Mouse (Mus musculus) adrenal gland, postnatal 14 days (tissue): ENCODE measurements around the gene Dclk3. TPM values are rescaled to one million over a fixed set of nuclear protein-coding genes. Genes with fewer than 3 reads are reported as not detected.

Source experiments
- DNase-seq: peaks from one replicate; pipeline ENCODE4 v3.0.0; 2021; ENCODE audit warnings: mixed read lengths
- long read RNA-seq, 2 experiments: library from polyadenylated mRNA; stranded (forward); transcript quantifications; one replicate each; pipeline ENCODE4 v2.0.0; 2021
- total RNA-seq: library from RNA; stranded (reverse); gene quantifications from 2 replicates; pipeline ENCODE4 v1.2.3, GENCODE M21; 2021

The Dclk3 gene
- 1.2 and 1.5 TPM in 2 replicates for total RNA-seq
- long read RNA-seq, experiment 1, partial matches to known transcripts, result 0 of 2 reads
- long read RNA-seq, experiment 1, other reads (novel, unspliced or antisense), result 0 of 2 reads
- long read RNA-seq, experiment 2, partial matches to known transcripts, result 0 of 3 reads
- long read RNA-seq, experiment 2, other reads (novel, unspliced or antisense), result 0 of 3 reads

GRCm38 (mm10) chr9:111438904-111439835 is at the start of gene Dclk3:
Dclk3 (plus strand) TSS chr9:111439081.
- DNase-seq, result peak; percentile 73

- DNase-seq, result peak; percentile 72
Observed at GRCm38 (mm10) chr9:111390016-111390415, 48.9 kb upstream of the Dclk3 start.

GRCm38 (mm10) chr9:111391036-111391435 is 47.8 kb upstream of the Dclk3 start:
- no peak for DNase-seq

DNA sequence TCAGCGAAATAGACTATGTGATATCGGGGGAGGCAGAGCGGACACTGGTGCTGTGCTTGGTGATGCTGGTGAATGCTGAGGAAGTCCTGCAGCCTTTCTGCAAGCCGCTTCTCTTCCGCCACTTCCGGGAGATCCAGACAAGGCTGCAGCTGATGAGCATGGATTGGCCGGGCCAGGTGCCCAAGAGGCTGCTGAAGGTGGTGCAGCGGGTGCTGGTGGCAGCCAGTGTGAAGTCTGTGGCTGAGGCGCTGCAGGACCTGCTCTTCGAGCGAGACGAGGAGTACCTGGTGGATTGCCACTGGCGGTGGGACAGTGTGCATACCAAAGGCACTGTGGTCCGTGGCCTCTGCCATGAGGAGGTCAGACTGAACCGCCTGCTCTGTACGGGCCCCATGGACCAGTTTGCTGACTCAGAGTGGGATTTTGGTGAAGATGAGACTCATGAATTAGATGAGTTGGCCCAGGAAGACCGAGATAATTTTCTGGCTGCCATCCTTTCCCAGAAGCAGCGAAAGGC is 46.9 kb upstream of the Dclk3 start:
- DNase-seq, result no peak

DNA sequence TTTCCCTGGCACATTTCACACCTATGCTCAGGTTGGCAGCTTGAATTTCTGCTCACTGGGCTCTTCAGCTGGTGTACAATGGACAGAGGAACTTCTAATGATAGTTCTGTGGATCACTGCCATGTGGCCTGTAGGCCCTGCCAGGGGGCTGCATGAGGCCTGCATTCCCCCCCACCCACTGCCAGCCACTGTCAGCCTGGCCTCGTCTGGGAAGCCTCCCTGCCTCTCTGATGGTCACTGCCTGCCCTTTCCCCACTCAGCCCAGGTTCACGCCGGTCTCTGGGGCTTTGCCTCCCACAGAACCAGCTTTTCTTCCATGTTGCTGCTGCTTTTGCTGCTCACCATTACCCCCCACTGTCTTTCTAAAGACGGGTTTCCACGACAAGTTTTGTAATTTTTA is 43.6 kb upstream of the Dclk3 start:
- no peak for DNase-seq

DNA sequence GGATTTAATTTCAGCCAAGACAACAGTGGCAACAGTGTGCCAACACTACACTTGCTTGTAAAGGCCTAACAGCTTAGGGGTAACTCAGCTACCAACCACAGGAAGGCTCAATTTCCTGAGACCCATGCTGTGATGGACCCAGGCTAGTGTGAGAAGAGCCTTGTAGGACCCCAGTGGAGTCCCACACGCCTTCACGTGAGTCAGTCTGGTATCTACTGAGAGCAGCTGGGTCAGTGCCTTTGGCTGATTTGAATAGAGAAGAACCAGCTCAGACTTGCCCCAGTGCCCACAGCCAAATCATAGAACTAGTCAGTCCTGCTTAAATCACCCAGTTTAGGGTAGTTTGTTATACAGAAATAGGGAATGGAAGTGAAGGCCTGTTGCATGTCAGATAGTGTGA is 40.8 kb upstream of the Dclk3 start:
- no peak for DNase-seq

- DNase-seq, result no peak
Observed at GRCm38 (mm10) chr9:111400089-111400488, 38.8 kb upstream of the Dclk3 start.

GRCm38 (mm10) chr9:111403159-111403558 is 35.7 kb upstream of the Dclk3 start:
- DNase-seq, result no peak

DNA sequence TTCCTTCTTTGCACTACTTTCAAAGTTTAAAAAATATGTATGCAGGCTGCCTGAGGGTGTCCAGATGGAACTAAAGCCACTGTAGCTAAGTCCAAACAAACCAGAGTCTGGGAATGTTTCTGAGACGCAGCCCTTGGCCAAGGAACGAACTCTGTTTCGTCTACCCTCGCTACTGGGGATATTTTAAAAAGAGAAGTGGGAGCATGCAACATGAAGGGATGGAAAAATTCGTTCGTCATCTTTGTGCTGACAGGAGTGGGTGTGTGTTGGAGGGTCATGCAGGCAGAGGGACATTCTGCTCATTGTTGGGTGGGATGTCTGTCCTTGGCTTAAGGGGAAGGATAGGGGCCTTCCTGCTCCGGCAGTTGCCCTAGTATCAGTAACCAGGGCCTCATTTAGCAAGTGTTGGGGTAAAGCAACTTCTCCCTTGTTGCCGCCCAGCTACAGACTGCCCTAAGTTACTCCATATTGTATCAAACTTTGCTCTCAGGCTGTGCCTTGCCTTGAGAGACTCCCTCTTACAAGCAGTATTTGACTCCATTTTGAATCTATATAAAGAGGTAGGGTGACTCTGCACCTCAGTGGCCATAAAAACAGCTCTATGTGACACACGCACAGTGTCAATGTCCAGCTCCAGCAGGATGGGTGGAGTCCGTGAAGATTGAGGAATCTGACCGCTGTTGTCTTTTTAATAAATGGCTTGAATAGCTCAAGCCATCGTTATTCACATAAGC is 34.4 kb upstream of the Dclk3 start:
- DNase-seq, result no peak

- no peak for DNase-seq
Observed at GRCm38 (mm10) chr9:111405080-111405428, 33.8 kb upstream of the Dclk3 start.

DNA sequence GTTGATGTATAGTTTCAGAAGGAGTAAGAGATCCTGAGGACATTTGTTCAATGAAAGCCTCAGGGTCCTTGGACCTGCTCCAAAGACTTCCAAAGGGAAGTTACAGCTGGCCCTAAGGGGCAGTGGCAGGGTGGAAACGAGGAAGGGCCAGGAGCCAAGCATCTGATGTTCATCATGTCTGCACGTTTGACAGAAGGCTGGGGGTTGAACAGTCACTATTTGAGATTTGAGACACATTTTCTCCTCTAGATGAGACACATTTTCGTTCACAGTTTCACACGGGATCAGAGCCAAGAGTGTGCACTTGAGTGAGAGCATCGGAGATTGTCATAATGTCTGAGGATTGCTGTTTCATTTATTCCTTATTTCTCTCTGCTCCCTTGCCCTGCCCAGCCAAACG is 30.9 kb upstream of the Dclk3 start:
- DNase-seq, result no peak

- no peak for DNase-seq
Observed at GRCm38 (mm10) chr9:111408427-111408826, 30.5 kb upstream of the Dclk3 start.

DNA sequence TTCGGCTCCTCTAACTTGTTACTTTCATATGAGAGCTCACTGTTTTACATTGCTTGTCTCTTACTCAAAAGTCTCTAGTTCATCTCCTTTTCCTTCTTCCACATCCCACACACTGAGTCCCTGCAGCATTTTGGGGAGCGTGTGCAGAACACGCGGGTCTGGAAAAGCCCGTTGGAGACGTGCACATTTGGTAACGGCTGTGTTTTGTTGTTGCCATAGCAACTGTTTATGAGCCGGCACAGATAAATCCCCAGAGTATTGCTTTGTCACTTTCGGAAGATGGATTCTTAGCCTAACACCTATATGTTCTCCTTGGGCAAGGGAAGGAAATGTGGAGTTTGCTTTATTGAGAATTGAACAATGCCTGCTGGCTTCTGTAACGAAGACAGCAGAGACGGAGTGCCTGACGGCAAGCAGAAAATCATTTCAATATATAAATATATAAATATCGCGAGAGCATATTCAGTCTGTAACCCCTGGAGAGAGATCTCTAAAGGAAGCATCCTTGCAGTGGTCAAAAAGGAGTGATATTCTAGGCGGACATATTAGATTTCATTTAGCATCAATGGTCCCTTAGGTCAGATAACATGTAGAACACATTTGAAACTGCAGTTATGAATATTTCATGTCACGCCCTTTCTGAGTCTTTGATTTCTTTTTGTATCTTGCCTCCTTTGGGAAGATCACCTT is 26.3 kb upstream of the Dclk3 start:
- no peak for DNase-seq

- no peak for DNase-seq
Observed at GRCm38 (mm10) chr9:111421862-111422261, 17.0 kb upstream of the Dclk3 start.

- no peak for DNase-seq
Observed at GRCm38 (mm10) chr9:111422567-111422966, 16.3 kb upstream of the Dclk3 start.

GRCm38 (mm10) chr9:111425113-111425512 is 13.8 kb upstream of the Dclk3 start:
- DNase-seq, result no peak

DNA sequence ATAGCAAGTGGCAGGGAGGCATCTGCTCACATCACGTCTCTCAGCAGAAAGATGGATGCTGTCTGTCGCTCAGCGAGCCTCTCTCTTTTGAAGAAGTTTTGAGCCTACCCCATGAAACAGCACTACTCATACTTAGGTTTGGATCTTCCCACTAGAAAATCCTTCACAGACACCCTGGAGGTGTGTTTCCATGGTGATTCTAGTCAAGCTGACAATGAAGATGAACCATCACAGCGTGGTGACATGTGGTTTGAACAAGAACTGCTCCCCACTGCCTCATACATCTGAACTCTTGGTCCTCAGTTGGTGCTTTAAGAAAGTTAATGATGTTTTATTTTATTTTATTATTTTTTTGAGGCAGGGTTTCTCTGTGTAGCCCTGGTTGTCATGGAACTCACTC is 12.9 kb upstream of the Dclk3 start:
- no peak for DNase-seq

GRCm38 (mm10) chr9:111427891-111428555 is 10.9 kb upstream of the Dclk3 start:
- DNase-seq, result no peak

DNA sequence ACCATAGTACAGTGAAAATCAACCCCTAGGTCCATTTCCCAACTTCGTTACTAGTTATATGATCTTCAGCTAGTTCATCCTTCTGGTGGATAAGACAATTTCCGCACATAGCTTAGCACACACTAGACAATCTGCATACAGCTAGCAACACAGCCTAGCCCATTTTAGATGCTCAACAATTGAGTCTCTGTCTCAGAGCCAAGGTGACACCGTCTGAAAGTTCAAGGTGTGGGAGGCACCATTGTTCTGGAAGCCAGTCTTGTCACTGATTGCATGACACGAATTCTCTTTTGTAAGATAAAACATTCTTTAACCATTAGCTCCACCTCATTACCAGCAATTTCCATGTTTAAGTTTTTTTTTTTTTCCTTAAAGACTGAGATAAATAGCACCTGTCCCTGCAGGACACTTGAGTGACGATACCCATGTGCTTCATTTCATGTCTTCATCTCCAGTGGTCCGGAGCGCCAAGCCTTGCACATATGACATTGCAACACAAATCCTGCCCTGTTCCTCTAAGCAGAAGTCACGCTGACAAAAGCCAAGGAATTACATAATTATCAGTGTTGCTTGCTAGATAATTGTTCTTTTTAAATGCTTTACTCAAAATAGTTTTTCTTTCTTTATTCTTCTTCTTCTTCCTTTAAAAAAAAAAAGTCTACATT is 10.1 kb upstream of the Dclk3 start:
- DNase-seq, result no peak

DNA sequence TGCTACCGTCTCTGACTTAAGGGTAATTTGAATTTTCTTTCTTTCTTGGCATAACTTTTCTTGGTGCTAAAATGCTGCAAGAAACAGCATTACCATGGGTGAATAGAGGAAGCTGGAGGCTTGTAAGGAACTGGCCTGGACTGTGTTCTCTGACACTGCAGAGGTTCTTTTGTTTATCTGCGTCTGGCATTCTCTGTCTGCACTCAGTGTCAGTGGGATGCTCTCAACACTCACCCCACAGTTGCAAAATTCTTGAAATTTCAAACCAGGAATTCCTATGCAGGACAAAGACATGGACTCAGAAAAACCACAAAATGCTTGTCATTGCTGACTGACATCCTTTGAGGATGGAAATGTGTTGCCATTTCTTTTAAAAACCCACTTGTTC is 9.5 kb upstream of the Dclk3 start:
- no peak for DNase-seq

DNA sequence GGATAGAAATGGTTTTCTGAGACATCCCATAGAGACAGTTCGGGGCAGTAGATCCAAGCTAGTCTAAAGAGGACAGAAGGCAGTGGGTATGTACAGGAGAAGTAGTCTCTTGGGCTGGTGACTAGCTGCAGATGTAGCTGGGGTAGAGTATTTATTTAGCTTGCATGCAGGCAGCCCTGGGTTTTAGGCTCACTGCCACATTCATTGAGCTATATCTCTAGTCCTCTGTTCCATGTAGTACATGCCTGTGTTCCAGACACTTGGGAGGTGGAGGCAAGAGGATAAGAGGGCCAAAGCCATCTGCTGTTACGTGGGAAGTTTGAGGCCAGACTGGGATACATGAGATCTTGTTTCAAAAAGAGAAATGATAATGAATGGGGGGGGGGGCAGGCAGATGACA is 3.5 kb upstream of the Dclk3 start:
- DNase-seq, result no peak
